Mouse (Mus musculus): ENCODE data around the gene Ptpn7.

DNA sequence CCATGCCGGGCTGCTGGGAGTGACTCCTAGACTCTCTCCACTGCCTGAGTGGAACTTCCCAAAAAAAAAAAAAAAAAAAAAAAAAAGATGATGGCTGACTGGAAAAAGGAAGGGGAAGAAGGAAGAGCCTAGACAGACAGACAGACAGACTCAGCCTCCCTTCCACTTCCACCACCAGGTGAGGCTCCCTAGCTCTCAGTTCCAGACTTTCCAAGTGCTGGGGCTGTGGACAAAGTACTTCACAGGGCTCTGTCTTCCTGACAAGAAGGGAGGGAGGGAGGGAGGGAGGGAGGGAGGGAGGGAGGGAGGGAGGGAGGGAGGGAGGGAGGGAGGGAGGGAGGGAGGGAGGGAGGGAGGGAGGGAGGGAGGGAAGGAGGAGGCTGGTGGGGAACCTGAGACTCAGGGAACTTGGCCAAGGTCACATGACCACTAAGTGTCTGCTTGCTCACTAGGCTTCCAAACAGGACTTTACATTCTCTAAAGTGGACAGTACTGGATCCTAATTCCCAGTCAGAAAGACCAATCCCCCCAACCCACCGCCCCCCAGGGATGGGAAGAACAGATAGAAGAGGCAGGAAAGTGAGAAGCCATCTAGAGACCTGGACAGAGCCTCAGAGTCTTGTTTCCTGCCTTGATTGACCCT lies 2.0 kb upstream of the Ptpn7 start:
- TF ChIP-seq POLR2A (IDR thresholded peaks at IDR 0.05; ENCODE audit: control insufficient read depth in 1 of 2, insufficient read depth in 1 of 2, low read depth in 1 of 2, low read length in 2 of 2, poor library complexity in 1 of 2) = no peak
- TF ChIP-seq CTCF (IDR thresholded peaks at IDR 0.05 in 2 of 3, conservative IDR thresholded peaks at IDR 0.05 in 1 of 3; ENCODE audit: control insufficient read depth in 1 of 3, insufficient read depth in 1 of 3, low read depth in 2 of 3, low read length in 3 of 3, poor library complexity in 1 of 3, severe bottlenecking in 1 of 3) = peak in 2 of 3 experiments; percentile 21 to 22; a peak in 1 of 6 replicates
